Mouse (Mus musculus): ENCODE data around the gene Emp1. TPM values are rescaled to one million over a fixed set of nuclear protein-coding genes. Genes with fewer than 3 reads are reported as not detected.

Gene Emp1
- not detected in 2 replicates for total RNA-seq (2014; fragmentation: Nextera tagmentation)
- 0.06 and 0.22 TPM in 2 replicates for total RNA-seq (2017)
- polyA plus RNA-seq (2012): not detected in 2 replicates

GRCm38 (mm10) chr6:135362459-135363159 is at the start of gene Emp1:
TSS of gene Emp1 (plus strand) at chr6:135362545.
- Histone ChIP-seq H3K4me3 (ENCODE audit: low read depth, low read length) (no peak within 1 kb of the TSS), H3K36me3 (replicated peaks) (no peaks in the 10 kb centered on the region), H3K9me3 (replicated peaks) (peaks cover 20% of the 10 kb centered on the region), H3K4me1 (ENCODE audit: insufficient read depth, low read depth, low read length) (no peaks in the 10 kb centered on the region), H3K27me3 (ENCODE audit: insufficient read depth, low read length) (no peaks in the 10 kb centered on the region)
- DNase-seq (ENCODE audit: low spot score) (no peak), ATAC-seq (ENCODE audit: extremely low read depth, insufficient number of reproducible peaks, low FRiP score, poor library complexity, severe bottlenecking) (no peak)
- TF ChIP-seq CTCF (IDR thresholded peaks at IDR 0.05; ENCODE audit: low read depth, low read length) (no peak), TAL1 (conservative IDR thresholded peaks at IDR 0.05; ENCODE audit: low read depth, low read length) (no peak), POLR2AphosphoS5 (IDR thresholded peaks at IDR 0.05; ENCODE audit: insufficient replicate concordance, low read depth, low read length) (no peak), GATA2 (IDR thresholded peaks at IDR 0.05; ENCODE audit: borderline replicate concordance, low read depth, low read length) (no peak), GATA1 (IDR thresholded peaks at IDR 0.05; ENCODE audit: borderline replicate concordance, low read length) (no peak)

- Histone ChIP-seq H3K36me3 (replicated peaks) (no peaks in the 10 kb centered on the region), H3K27me3 (ENCODE audit: insufficient read depth, low read length) (no peaks in the 10 kb centered on the region), H3K4me1 (ENCODE audit: insufficient read depth, low read depth, low read length) (no peaks in the 10 kb centered on the region), H3K9me3 (replicated peaks) (peaks cover 10% of the 10 kb centered on the region), H3K4me3 (ENCODE audit: low read depth, low read length) (no peak overlapping the region)
- no peak for TF ChIP-seq POLR2AphosphoS5 (IDR thresholded peaks at IDR 0.05; ENCODE audit: insufficient replicate concordance, low read depth, low read length)
- ATAC-seq (ENCODE audit: extremely low read depth, insufficient number of reproducible peaks, low FRiP score, poor library complexity, severe bottlenecking): no peak
- no peak for DNase-seq (ENCODE audit: low spot score)
These were observed 48.4 kb upstream of the Emp1 start for GRCm38 (mm10) chr6:135313981-135314380.

- no peaks in the 10 kb centered on the region for H3K4me1 ChIP-seq (ENCODE audit: insufficient read depth, low read depth, low read length)
- H3K4me3 ChIP-seq (ENCODE audit: low read depth, low read length): no peak overlapping the region
- no peaks in the 10 kb centered on the region for H3K27me3 ChIP-seq (ENCODE audit: insufficient read depth, low read length)
- no peak for TF ChIP-seq CTCF (IDR thresholded peaks at IDR 0.05; ENCODE audit: low read depth, low read length)
- no peak for TF ChIP-seq TAL1 (conservative IDR thresholded peaks at IDR 0.05; ENCODE audit: low read depth, low read length)
- TF ChIP-seq POLR2AphosphoS5 (IDR thresholded peaks at IDR 0.05; ENCODE audit: insufficient replicate concordance, low read depth, low read length): no peak
- no peak for TF ChIP-seq GATA2 (IDR thresholded peaks at IDR 0.05; ENCODE audit: borderline replicate concordance, low read depth, low read length)
- TF ChIP-seq GATA1 (IDR thresholded peaks at IDR 0.05; ENCODE audit: borderline replicate concordance, low read length): no peak
- no peaks in the 10 kb centered on the region for H3K36me3 ChIP-seq (replicated peaks)
- H3K9me3 ChIP-seq (replicated peaks): peaks cover 4% of the 10 kb centered on the region; the same call in 1 of the 2 replicates
- no peak for ATAC-seq (ENCODE audit: extremely low read depth, insufficient number of reproducible peaks, low FRiP score, poor library complexity, severe bottlenecking)
- DNase-seq (ENCODE audit: low spot score): no peak
These were observed 46.2 kb upstream of the Emp1 start for GRCm38 (mm10) chr6:135316141-135316540.

GRCm38 (mm10) chr6:135319431-135319933 is 42.9 kb upstream of the Emp1 start:
- Histone ChIP-seq H3K4me1 (ENCODE audit: insufficient read depth, low read depth, low read length) (no peaks in the 10 kb centered on the region), H3K36me3 (replicated peaks) (no peaks in the 10 kb centered on the region), H3K4me3 (ENCODE audit: low read depth, low read length) (no peak overlapping the region), H3K27me3 (ENCODE audit: insufficient read depth, low read length) (peaks cover 4% of the 10 kb centered on the region; the same call in 1 of the 2 replicates), H3K9me3 (replicated peaks) (peaks cover 21% of the 10 kb centered on the region)
- no peak for ATAC-seq (ENCODE audit: extremely low read depth, insufficient number of reproducible peaks, low FRiP score, poor library complexity, severe bottlenecking)
- DNase-seq (ENCODE audit: low spot score): no peak
- TF ChIP-seq GATA2 (IDR thresholded peaks at IDR 0.05; ENCODE audit: borderline replicate concordance, low read depth, low read length) (no peak), TAL1 (conservative IDR thresholded peaks at IDR 0.05; ENCODE audit: low read depth, low read length) (no peak), GATA1 (IDR thresholded peaks at IDR 0.05; ENCODE audit: borderline replicate concordance, low read length) (no peak), POLR2AphosphoS5 (IDR thresholded peaks at IDR 0.05; ENCODE audit: insufficient replicate concordance, low read depth, low read length) (no peak), CTCF (IDR thresholded peaks at IDR 0.05; ENCODE audit: low read depth, low read length) (no peak)

GRCm38 (mm10) chr6:135322749-135323148 is 39.6 kb upstream of the Emp1 start:
- DNase-seq (ENCODE audit: low spot score) (no peak), ATAC-seq (ENCODE audit: extremely low read depth, insufficient number of reproducible peaks, low FRiP score, poor library complexity, severe bottlenecking) (no peak)
- no peak for TF ChIP-seq TAL1 (conservative IDR thresholded peaks at IDR 0.05; ENCODE audit: low read depth, low read length)
- TF ChIP-seq GATA2 (IDR thresholded peaks at IDR 0.05; ENCODE audit: borderline replicate concordance, low read depth, low read length): no peak
- no peak for TF ChIP-seq CTCF (IDR thresholded peaks at IDR 0.05; ENCODE audit: low read depth, low read length)
- no peak for TF ChIP-seq POLR2AphosphoS5 (IDR thresholded peaks at IDR 0.05; ENCODE audit: insufficient replicate concordance, low read depth, low read length)
- no peak for TF ChIP-seq GATA1 (IDR thresholded peaks at IDR 0.05; ENCODE audit: borderline replicate concordance, low read length)
- no peak overlapping the region for H3K4me3 ChIP-seq (ENCODE audit: low read depth, low read length)
- H3K4me1 ChIP-seq (ENCODE audit: insufficient read depth, low read depth, low read length): no peaks in the 10 kb centered on the region
- peaks cover 4% of the 10 kb centered on the region; the same call in 1 of the 2 replicates for H3K27me3 ChIP-seq (ENCODE audit: insufficient read depth, low read length)
- H3K9me3 ChIP-seq (replicated peaks): peaks cover 30% of the 10 kb centered on the region
- no peaks in the 10 kb centered on the region for H3K36me3 ChIP-seq (replicated peaks)

GRCm38 (mm10) chr6:135323311-135323982 is 38.9 kb upstream of the Emp1 start:
- TF ChIP-seq GATA2 (IDR thresholded peaks at IDR 0.05; ENCODE audit: borderline replicate concordance, low read depth, low read length) (no peak), CTCF (IDR thresholded peaks at IDR 0.05; ENCODE audit: low read depth, low read length) (no peak), POLR2AphosphoS5 (IDR thresholded peaks at IDR 0.05; ENCODE audit: insufficient replicate concordance, low read depth, low read length) (no peak), GATA1 (IDR thresholded peaks at IDR 0.05; ENCODE audit: borderline replicate concordance, low read length) (no peak), TAL1 (conservative IDR thresholded peaks at IDR 0.05; ENCODE audit: low read depth, low read length) (no peak)
- DNase-seq (ENCODE audit: low spot score) (no peak), ATAC-seq (ENCODE audit: extremely low read depth, insufficient number of reproducible peaks, low FRiP score, poor library complexity, severe bottlenecking) (no peak)
- Histone ChIP-seq H3K4me1 (ENCODE audit: insufficient read depth, low read depth, low read length) (no peaks in the 10 kb centered on the region), H3K9me3 (replicated peaks) (peaks cover 30% of the 10 kb centered on the region), H3K27me3 (ENCODE audit: insufficient read depth, low read length) (peaks cover 4% of the 10 kb centered on the region; the same call in 1 of the 2 replicates), H3K4me3 (ENCODE audit: low read depth, low read length) (no peak overlapping the region), H3K36me3 (replicated peaks) (no peaks in the 10 kb centered on the region)
